Mouse (Mus musculus) limb, embryonic 13.5 days (tissue): Measurements from ENCODE around the gene Zfp758. TPM values are rescaled to one million over a fixed set of nuclear protein-coding genes. Genes with fewer than 3 reads are reported as not detected.

Source experiments
- polyA plus RNA-seq: library from polyadenylated mRNA; unstranded; fragments of >200 nt; fragmentation: Nextera tagmentation; extraction: Ambion mirVana; gene quantifications from 2 replicates; pipeline ENCODE4 v1.2.1, GENCODE M21; 2015

The Zfp758 gene
- polyA plus RNA-seq, 1 experiment from 2014 or later, result 9.0 TPM

Other genes with a start within 250 kb of the Zfp758 start
- 2.8 TPM in 2 replicates for gene Zfp947, start 195.3 kb upstream of the Zfp758 start, polyA plus RNA-seq
- 2.6 TPM in 2 replicates for gene Zfp994, start 135.8 kb upstream of the Zfp758 start, polyA plus RNA-seq
- gene CT030661.1, start 46.6 kb upstream of the Zfp758 start, polyA plus RNA-seq, result 12.4 and 12.5 TPM in 2 replicates
- gene Zfp944, start 53 bp upstream of the Zfp758 start, polyA plus RNA-seq, result 15.3 and 16.7 TPM in 2 replicates
- gene Zfp946, start 62.8 kb downstream of the Zfp758 start, polyA plus RNA-seq, result 19.8 and 20.7 TPM in 2 replicates
- not detected in 2 replicates for gene Vmn2r111, start 212.0 kb downstream of the Zfp758 start, polyA plus RNA-seq
- gene Vmn2r112, start 239.5 kb downstream of the Zfp758 start, polyA plus RNA-seq, result not detected in 2 replicates